Mouse (Mus musculus): ENCODE results near the gene Tor1b. TPM values are rescaled to one million over a fixed set of nuclear protein-coding genes. Genes with fewer than 3 reads are reported as not detected.

The Tor1b gene
- polyA plus RNA-seq (2021; fragmentation: Nextera tagmentation): 26.2 and 28.7 TPM in 2 replicates
- long read RNA-seq, experiment 1, transcript Tor1b-201 (5 exons, 3,039 nt): major isoform, 6 of 24 reads
- long read RNA-seq, experiment 1, partial matches to known transcripts: 3 of 24 reads
- long read RNA-seq, experiment 1, other reads (novel, unspliced or antisense): 10 of 24 reads
- long read RNA-seq, experiment 2, transcript Tor1b-201 (5 exons, 3,039 nt): major isoform, 64 of 106 reads
- long read RNA-seq, experiment 2, transcript Tor1b-205 (4 exons, 1,324 nt): minor isoform, 15 of 106 reads
- long read RNA-seq, experiment 2, partial matches to known transcripts: 5 of 106 reads
- long read RNA-seq, experiment 2, other reads (novel, unspliced or antisense): 22 of 106 reads

GRCm38 (mm10) chr2:30952824-30953490 lies at the start of gene Tor1b:
TSS of gene Tor1b (plus strand) at chr2:30952959.

GRCm38 (mm10) chr2:30929483-30930045 lies 23.2 kb upstream of the Tor1b start, which contains the start of gene Ptges:
TSS of gene Ptges (minus strand) at chr2:30929863.

GRCm38 (mm10) chr2:30967352-30968327 lies 14.9 kb downstream of the Tor1b start, which contains the start of gene Tor1a:
TSS of gene Tor1a (minus strand) at chr2:30967933.

GRCm38 (mm10) chr2:30981790-30982513 lies 29.2 kb downstream of the Tor1b start, which contains the start of the genes BC005624 and Usp20:
TSS of gene BC005624 (minus strand) at chr2:30982201.
TSS of gene Usp20 (plus strand) at chr2:30982279.

Other genes with a start within 250 kb of the Tor1b start
- 3.2 and 5.0 TPM in 2 replicates for gene 1700001O22Rik, start 149.3 kb upstream of the Tor1b start, polyA plus RNA-seq (2021; fragmentation: Nextera tagmentation)
- gene Ntmt1, start 145.1 kb upstream of the Tor1b start, polyA plus RNA-seq (2021; fragmentation: Nextera tagmentation): 51.9 and 55.5 TPM in 2 replicates
- gene Asb6, start 122.6 kb upstream of the Tor1b start, polyA plus RNA-seq (2021; fragmentation: Nextera tagmentation): 22.1 and 24.5 TPM in 2 replicates
- gene Prrx2, start 118.0 kb upstream of the Tor1b start, polyA plus RNA-seq (2021; fragmentation: Nextera tagmentation): 0.18 and 0.44 TPM in 2 replicates
- gene Ptges, start 23.1 kb upstream of the Tor1b start, polyA plus RNA-seq (2021; fragmentation: Nextera tagmentation): 1.7 and 2.3 TPM in 2 replicates
- 82.1 and 84.8 TPM in 2 replicates for gene Tor1a, start 15.0 kb downstream of the Tor1b start, polyA plus RNA-seq (2021; fragmentation: Nextera tagmentation)
- 73.5 and 81.5 TPM in 2 replicates for gene BC005624, start 29.2 kb downstream of the Tor1b start, polyA plus RNA-seq (2021; fragmentation: Nextera tagmentation)
- 32.0 and 32.1 TPM in 2 replicates for gene Usp20, start 29.3 kb downstream of the Tor1b start, polyA plus RNA-seq (2021; fragmentation: Nextera tagmentation)
- gene Fnbp1, start 189.0 kb downstream of the Tor1b start, polyA plus RNA-seq (2021; fragmentation: Nextera tagmentation): 14.9 and 19.8 TPM in 2 replicates
- 5.4 and 8.9 TPM in 2 replicates for gene Gpr107, start 199.4 kb downstream of the Tor1b start, polyA plus RNA-seq (2021; fragmentation: Nextera tagmentation)

All from layer of hippocampus, adult 6 months (tissue).